Mouse (Mus musculus): ENCODE measurements around the gene Ptrh2. TPM values are rescaled to one million over a fixed set of nuclear protein-coding genes. Genes with fewer than 3 reads are reported as not detected.

The Ptrh2 gene
- total RNA-seq (2023), result 5.3 TPM

DNA sequence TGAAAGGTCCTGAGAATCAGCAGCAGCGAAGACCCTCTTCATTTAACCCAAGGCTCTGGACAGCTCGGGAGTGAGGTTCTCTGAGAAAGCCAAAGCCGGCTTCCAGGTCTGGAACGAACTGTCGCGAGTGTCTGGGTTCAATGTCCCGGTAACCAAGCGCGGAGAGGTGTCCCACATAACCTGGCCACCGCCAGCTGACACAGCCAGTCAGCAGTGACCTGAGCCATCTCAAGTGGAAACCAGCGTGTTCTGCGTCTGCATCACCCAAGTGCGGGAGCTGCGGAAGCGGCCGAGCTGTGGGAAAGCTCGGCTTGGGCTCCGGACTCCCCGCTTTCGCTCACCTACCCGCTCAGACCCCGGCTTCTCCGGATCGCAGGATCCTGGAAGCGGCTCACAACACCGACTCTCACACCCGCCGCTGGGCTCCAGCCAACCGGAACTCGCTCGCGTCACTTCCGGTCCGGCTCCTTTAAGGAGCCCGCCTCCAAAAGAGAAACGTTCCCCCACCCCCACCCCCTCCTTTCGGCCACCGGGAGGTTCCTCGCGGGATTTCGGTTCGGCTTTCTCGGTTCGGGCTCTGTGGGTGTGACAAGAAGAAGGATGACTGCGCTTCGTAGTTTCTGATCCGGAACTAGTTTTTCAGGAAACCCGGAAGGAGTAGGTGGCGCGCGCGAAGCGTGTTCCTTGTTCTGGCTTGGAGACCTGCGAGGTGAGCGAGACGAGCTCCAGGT, at the start of gene Ptrh2, which contains the start of gene Vmp1:
Gene Ptrh2 (plus strand): TSS at position 591 of the 731 bp plus-strand sequence.
Gene Vmp1 (minus strand): TSS at position 442 of the 731 bp plus-strand sequence.

Other genes with a start within 250 kb of the Ptrh2 start
- gene Rnft1, start 199.3 kb upstream of the Ptrh2 start, total RNA-seq (2023), result 58.0 TPM
- 54.0 TPM for gene Rps6kb1, start 139.2 kb upstream of the Ptrh2 start, total RNA-seq (2023)
- 8.0 TPM for gene Tubd1, start 139.0 kb upstream of the Ptrh2 start, total RNA-seq (2023)
- gene Vmp1, start 149 bp upstream of the Ptrh2 start, total RNA-seq (2023), result 47.4 TPM
- 170 TPM for gene Cltc, start 73.6 kb downstream of the Ptrh2 start, total RNA-seq (2023)
- gene Dhx40, start 123.8 kb downstream of the Ptrh2 start, total RNA-seq (2023), result 79.3 TPM